Mouse (Mus musculus): ENCODE measurements around the gene Reck. TPM values are rescaled to one million over a fixed set of nuclear protein-coding genes. Genes with fewer than 3 reads are reported as not detected.

Gene Reck
- total and polyA plus RNA-seq, 3 experiments: 0.12 to 0.60 TPM; not detected in 1

DNA sequence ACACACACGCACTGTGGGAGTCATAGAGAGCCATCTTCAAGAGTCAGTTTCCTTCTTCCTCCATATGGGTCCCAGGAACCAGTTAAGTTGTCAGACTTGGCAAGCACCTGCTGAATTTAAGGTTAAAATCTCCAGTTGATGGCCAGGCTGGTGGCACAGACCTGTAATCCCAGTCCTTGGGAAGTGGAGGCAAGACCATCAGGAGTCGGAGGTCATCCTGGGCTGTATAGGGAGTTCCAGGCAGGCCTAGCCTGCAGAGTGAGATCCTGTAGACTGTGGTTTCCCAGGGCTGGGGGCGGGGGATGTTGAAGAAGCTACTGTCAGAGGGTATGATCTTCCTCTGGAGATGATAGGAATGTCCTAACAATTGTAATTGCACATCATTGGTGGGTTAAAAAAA is 113.6 kb downstream of the Reck start:
- Histone ChIP-seq H3K79me2 (ENCODE audit: control insufficient read depth, insufficient read depth, low read length, poor library complexity) (no peaks in the 10 kb centered on the region), H3K36me3 (ENCODE audit: control insufficient read depth in 1 of 2, insufficient read depth in 2 of 2, low read length in 2 of 2) (no peaks in the 10 kb centered on the region), H3K27ac (ENCODE audit: control insufficient read depth, low read depth, low read length) (no peak overlapping the region), H3K9me3 (replicated peaks; ENCODE audit: insufficient read depth, low read length) (no peaks in the 10 kb centered on the region), H3K4me1 (ENCODE audit: control insufficient read depth in 1 of 2, insufficient read depth in 2 of 2, low read length in 2 of 2) (no peaks in the 10 kb centered on the region), H3K9ac (ENCODE audit: control insufficient read depth, low read depth, low read length, poor library complexity, severe bottlenecking) (no peak overlapping the region), H3K4me3 (ENCODE audit: control insufficient read depth in 1 of 2, insufficient read depth in 1 of 2, low read depth in 2 of 2, low read length in 2 of 2) (no peak overlapping the region), H3K27me3 (ENCODE audit: control insufficient read depth in 1 of 2, insufficient read depth in 2 of 2, low read length in 2 of 2) (no peaks in the 10 kb centered on the region)
- DNase-seq (ENCODE audit: low read depth, low spot score): no peak
- TF ChIP-seq ZMIZ1 (IDR thresholded peaks at IDR 0.05; ENCODE audit: low read depth, low read length): no peak
- no peak for TF ChIP-seq MEF2A (IDR thresholded peaks at IDR 0.05; ENCODE audit: extremely low read depth, insufficient replicate concordance, low read depth, low read length, poor library complexity, severe bottlenecking)
- no peak for TF ChIP-seq GABPA (IDR thresholded peaks at IDR 0.05; ENCODE audit: low read depth, low read length)
- no peak for TF ChIP-seq TBP (IDR thresholded peaks at IDR 0.05; ENCODE audit: low read depth, low read length)
- no peak for TF ChIP-seq MYC (IDR thresholded peaks at IDR 0.05; ENCODE audit: low read depth, low read length)
- no peak for TF ChIP-seq POLR2A (IDR thresholded peaks at IDR 0.05; ENCODE audit: control insufficient read depth in 1 of 2, insufficient read depth in 1 of 2, low read depth in 1 of 2, low read length in 2 of 2, poor library complexity in 1 of 2)
- no peak for TF ChIP-seq ELF1 (IDR thresholded peaks at IDR 0.05; ENCODE audit: low read depth, low read length)
- no peak for TF ChIP-seq CHD1 (IDR thresholded peaks at IDR 0.05; ENCODE audit: low read depth, low read length)
- no peak for TF ChIP-seq EP300 (IDR thresholded peaks at IDR 0.05; ENCODE audit: low read depth in 1 of 2, low read length in 2 of 2)
- TF ChIP-seq KAT2A (conservative IDR thresholded peaks at IDR 0.05; ENCODE audit: low read depth, low read length): no peak
- no peak for TF ChIP-seq NELFE (IDR thresholded peaks at IDR 0.05; ENCODE audit: low read depth, low read length)
- TF ChIP-seq ZKSCAN1 (IDR thresholded peaks at IDR 0.05; ENCODE audit: low read depth, low read length): no peak
- no peak for TF ChIP-seq MAZ (IDR thresholded peaks at IDR 0.05; ENCODE audit: low read depth, low read length)
- TF ChIP-seq RCOR1 (IDR thresholded peaks at IDR 0.05; ENCODE audit: low read depth, low read length): no peak
- TF ChIP-seq MAX (IDR thresholded peaks at IDR 0.05; ENCODE audit: low read length): no peak
- no peak for TF ChIP-seq USF2 (IDR thresholded peaks at IDR 0.05; ENCODE audit: borderline replicate concordance in 1 of 2, insufficient read depth in 1 of 2, low read depth in 1 of 2, low read length in 2 of 2)
- no peak for TF ChIP-seq NRF1 (IDR thresholded peaks at IDR 0.05; ENCODE audit: insufficient read depth, low read depth, low read length, poor library complexity, severe bottlenecking)
- TF ChIP-seq TAL1 (IDR thresholded peaks at IDR 0.05; ENCODE audit: low read length): no peak
- TF ChIP-seq RAD21 (IDR thresholded peaks at IDR 0.05; ENCODE audit: low read depth, low read length): no peak
- no peak for TF ChIP-seq CTCF (IDR thresholded peaks at IDR 0.05 in 2 of 3, conservative IDR thresholded peaks at IDR 0.05 in 1 of 3; ENCODE audit: control insufficient read depth in 1 of 3, insufficient read depth in 1 of 3, low read depth in 2 of 3, low read length in 3 of 3, poor library complexity in 1 of 3, severe bottlenecking in 1 of 3)

DNA sequence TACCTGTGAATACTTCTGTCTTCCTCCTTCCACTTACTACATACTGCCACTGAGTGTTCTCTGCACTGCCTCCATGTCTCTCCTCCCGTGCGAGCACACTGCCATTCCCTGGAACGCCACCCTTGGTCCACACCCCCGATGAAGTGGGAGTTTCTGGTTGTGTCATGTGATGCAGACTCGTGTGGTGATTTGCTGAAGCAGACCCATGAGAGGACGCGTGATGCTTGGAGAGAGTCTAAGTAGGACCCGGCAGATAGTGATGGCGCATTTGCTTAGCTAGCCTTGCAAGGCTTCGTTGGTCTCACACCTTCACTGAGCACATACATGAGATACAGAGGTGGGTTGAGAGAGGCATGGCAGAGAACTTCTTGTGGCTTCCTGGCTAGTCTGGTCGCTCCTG is 117.7 kb downstream of the Reck start:
- no peak overlapping the region for H3K4me3 ChIP-seq (ENCODE audit: control insufficient read depth in 1 of 2, insufficient read depth in 1 of 2, low read depth in 2 of 2, low read length in 2 of 2)
- no peak for DNase-seq (ENCODE audit: low read depth, low spot score)
- H3K9ac ChIP-seq (ENCODE audit: control insufficient read depth, low read depth, low read length, poor library complexity, severe bottlenecking): no peak overlapping the region
- no peaks in the 10 kb centered on the region for H3K79me2 ChIP-seq (ENCODE audit: control insufficient read depth, insufficient read depth, low read length, poor library complexity)
- H3K9me3 ChIP-seq (replicated peaks; ENCODE audit: insufficient read depth, low read length): no peaks in the 10 kb centered on the region
- H3K27ac ChIP-seq (ENCODE audit: control insufficient read depth, low read depth, low read length): no peak overlapping the region
- no peaks in the 10 kb centered on the region; a peak in 1 of 4 replicates for H3K27me3 ChIP-seq (ENCODE audit: control insufficient read depth in 1 of 2, insufficient read depth in 2 of 2, low read length in 2 of 2)
- H3K4me1 ChIP-seq (ENCODE audit: control insufficient read depth in 1 of 2, insufficient read depth in 2 of 2, low read length in 2 of 2): no peaks in the 10 kb centered on the region
- TF ChIP-seq TBP (IDR thresholded peaks at IDR 0.05; ENCODE audit: low read depth, low read length) (no peak), CHD1 (IDR thresholded peaks at IDR 0.05; ENCODE audit: low read depth, low read length) (no peak), NRF1 (IDR thresholded peaks at IDR 0.05; ENCODE audit: insufficient read depth, low read depth, low read length, poor library complexity, severe bottlenecking) (no peak), CTCF (IDR thresholded peaks at IDR 0.05 in 2 of 3, conservative IDR thresholded peaks at IDR 0.05 in 1 of 3; ENCODE audit: control insufficient read depth in 1 of 3, insufficient read depth in 1 of 3, low read depth in 2 of 3, low read length in 3 of 3, poor library complexity in 1 of 3, severe bottlenecking in 1 of 3) (no peak), MAX (IDR thresholded peaks at IDR 0.05; ENCODE audit: low read length) (no peak), CHD2 (IDR thresholded peaks at IDR 0.05; ENCODE audit: low read length) (no peak), TCF12 (IDR thresholded peaks at IDR 0.05; ENCODE audit: low read depth, low read length) (no peak), ZNF384 (IDR thresholded peaks at IDR 0.05; ENCODE audit: low read depth, low read length) (no peak), KAT2A (conservative IDR thresholded peaks at IDR 0.05; ENCODE audit: low read depth, low read length) (no peak), MAFK (IDR thresholded peaks at IDR 0.05; ENCODE audit: borderline replicate concordance, low read depth, low read length) (no peak), POLR2AphosphoS5 (IDR thresholded peaks at IDR 0.05; ENCODE audit: borderline replicate concordance, low read depth, low read length) (no peak)
- H3K36me3 ChIP-seq (ENCODE audit: control insufficient read depth in 1 of 2, insufficient read depth in 2 of 2, low read length in 2 of 2): no peaks in the 10 kb centered on the region

Data from MEL (cell line).